ENCODE assay signal across 27 mouse cellular contexts in genomic region chrX:36767386-36767785, GRCm38 (mm10). TPM values are rescaled to one million over a fixed set of nuclear protein-coding genes. Genes with fewer than 3 reads are reported as not detected.
"Had no signal": no experiment of that assay in that cellular context is flagged by ENCODE, and none has a peak within 500 bp of the region (broad histone marks: within the 10 kb centered on the region; RNA-seq: fewer than 3 reads in every experiment).

No protein-coding gene starts in this region.

- ATAC-seq: hindbrain, postnatal 0 days; intestine, embryonic 16.5 days had no signal

- H3K36me3 ChIP-seq: heart, embryonic 13.5 days; heart, embryonic 15.5 days; hindbrain, embryonic 13.5 days; hindbrain, embryonic 15.5 days; limb, embryonic 13.5 days; limb, embryonic 15.5 days; liver, embryonic 13.5 days; liver, embryonic 15.5 days had no signal

- H3K9me3 ChIP-seq: heart, embryonic 13.5 days; heart, embryonic 15.5 days; hindbrain, embryonic 13.5 days; hindbrain, embryonic 15.5 days; limb, embryonic 13.5 days; limb, embryonic 15.5 days; liver, embryonic 13.5 days; liver, embryonic 15.5 days had no signal

- H3K4me3 ChIP-seq: heart, adult 2 months; heart, embryonic 13.5 days; heart, embryonic 15.5 days; hindbrain, embryonic 13.5 days; hindbrain, embryonic 15.5 days; limb, embryonic 13.5 days; limb, embryonic 15.5 days; liver, embryonic 13.5 days; liver, embryonic 15.5 days had no signal

- H3K9ac ChIP-seq: heart, embryonic 13.5 days; heart, embryonic 15.5 days; hindbrain, embryonic 13.5 days; hindbrain, embryonic 15.5 days; limb, embryonic 13.5 days; limb, embryonic 15.5 days; liver, embryonic 13.5 days; liver, embryonic 15.5 days had no signal

- H3K27me3 ChIP-seq: heart, embryonic 13.5 days; heart, embryonic 15.5 days; hindbrain, embryonic 13.5 days; hindbrain, embryonic 15.5 days; limb, embryonic 13.5 days; limb, embryonic 15.5 days; liver, embryonic 13.5 days; liver, embryonic 15.5 days had no signal

- H3K27ac ChIP-seq: heart, adult 2 months; heart, embryonic 13.5 days; heart, embryonic 15.5 days; hindbrain, embryonic 13.5 days; hindbrain, embryonic 15.5 days; hindbrain, postnatal 0 days; limb, embryonic 13.5 days; limb, embryonic 15.5 days; liver, embryonic 13.5 days; liver, embryonic 15.5 days had no signal

- H3K4me1 ChIP-seq: heart, embryonic 13.5 days; heart, embryonic 15.5 days; limb, embryonic 13.5 days; limb, embryonic 15.5 days; liver, embryonic 13.5 days; liver, embryonic 15.5 days had no signal

- DNase-seq: gastrocnemius, postnatal 14 days; gastrocnemius, postnatal 36 days; heart, adult 2 months; heart, postnatal 14 days; heart, postnatal 36 days; kidney, adult 11 months; kidney, adult 2 months; kidney, adult 9 months; kidney, postnatal 10 days; kidney, postnatal 25 days; kidney, postnatal 4 days; layer of hippocampus, adult 9-11 months; layer of hippocampus, postnatal 36 days; left cerebral cortex, postnatal 4 days; liver, embryonic 13.5 days had no signal

- H3K4me2 ChIP-seq: heart, embryonic 11.5 days; heart, embryonic 13.5 days; heart, embryonic 15.5 days; hindbrain, embryonic 13.5 days; hindbrain, embryonic 15.5 days; limb, embryonic 13.5 days; limb, embryonic 15.5 days; liver, embryonic 13.5 days; liver, embryonic 15.5 days had no signal

RNA-seq across cellular contexts. Expression of gene Slc25a43, which starts 23.9 kb away (rescaled TPM):
- total RNA-seq: gastrocnemius, adult 18-20 months; heart, adult 2 months; left cerebral cortex, postnatal 10 days; left cerebral cortex, postnatal 4 days had no signal
